Comparison of ENCODE assay signal across 7 mouse cellular contexts in genomic region chr9:75050003-75050402, GRCm38 (mm10). TPM values are rescaled to one million over a fixed set of nuclear protein-coding genes. Genes with fewer than 3 reads are reported as not detected.
DNase-seq lines count a peak whose midpoint lies in the region; ATAC-seq and TF ChIP-seq lines count a peak whose summit lies in the region.

No protein-coding gene starts in this region.

- no peaks in the 10 kb centered on the region for H3K9me3 ChIP-seq in embryonic facial prominence, embryonic 13.5 days

- peak; percentile 47 for DNase-seq in ES-CJ7 (ENCODE audit: low read depth, low spot score)
- DNase-seq in adrenal gland, postnatal 25 days, result peak; percentile 37
- peak; percentile 76 to 82 for DNase-seq in heart, postnatal 10 days
- peak; percentile 77 to 82 for DNase-seq in layer of hippocampus, adult 2 months (ENCODE audit: low spot score in 2 of 2)
- DNase-seq in lung, postnatal 10 days, result peak; percentile 80
- DNase-seq in retina, embryonic 14.5 days (ENCODE audit: low spot score), result peak; percentile 88

- no peaks in the 10 kb centered on the region for H3K4me1 ChIP-seq in embryonic facial prominence, embryonic 13.5 days

- WGBS in embryonic facial prominence, embryonic 13.5 days, result 32% methylated on average over 3 of the region's 3 CpGs

- H3K27me3 ChIP-seq in embryonic facial prominence, embryonic 13.5 days, result no peaks in the 10 kb centered on the region

- H3K9ac ChIP-seq in embryonic facial prominence, embryonic 13.5 days, result no peak overlapping the region

- peak; percentile 43; the same call in 1 of the 2 replicates for ATAC-seq in embryonic facial prominence, embryonic 13.5 days (ENCODE audit: insufficient number of reproducible peaks, insufficient read depth, low FRiP score, low TSS enrichment, low read depth)

- H3K4me3 ChIP-seq in embryonic facial prominence, embryonic 13.5 days, result no peak overlapping the region
- H3K4me3 ChIP-seq in layer of hippocampus, adult 2 months, result peak overlapping the region; percentile 26

- peak; percentile 97 for TF ChIP-seq CTCF in layer of hippocampus, adult 2 months (conservative IDR thresholded peaks at IDR 0.05)

- no peak overlapping the region for H3K27ac ChIP-seq in embryonic facial prominence, embryonic 13.5 days
- H3K27ac ChIP-seq in layer of hippocampus, adult 2 months, result peak overlapping the region; percentile 79

- no peak overlapping the region for H3K4me2 ChIP-seq in embryonic facial prominence, embryonic 13.5 days

- intact Hi-C loops in heart, postnatal 10 days (cut with DNase I), result loop anchor here (2.0 to 5.0 kb wide), 3 partner anchors 147 to 232 kb away; no protein-coding TSS in a partner anchor

- H3K36me3 ChIP-seq in embryonic facial prominence, embryonic 13.5 days, result peaks cover 19% of the 10 kb centered on the region

RNA-seq across cellular contexts. Expression of gene Arpp19, which starts 12.6 kb away (rescaled TPM):
- 303 and 351 TPM in 2 replicates for total RNA-seq in adrenal gland, postnatal 25 days (2021)
- 313 and 324 TPM in 2 replicates for polyA plus RNA-seq in embryonic facial prominence, embryonic 13.5 days (2015; fragmentation: Nextera tagmentation; extraction: Ambion mirVana)
- total RNA-seq in heart, postnatal 10 days (2021), result 100 to 1,000 TPM; 157 to 163 TPM
- total RNA-seq in layer of hippocampus, adult 2 months (2021), result 100 to 1,000 TPM; 163 to 170 TPM

RNA-seq across cellular contexts. Expression of gene Myo5a, which starts 20.8 kb away (rescaled TPM):
- total RNA-seq in adrenal gland, postnatal 25 days (2021), result 43.7 and 59.3 TPM in 2 replicates
- 20.1 and 21.3 TPM in 2 replicates for polyA plus RNA-seq in embryonic facial prominence, embryonic 13.5 days (2015; fragmentation: Nextera tagmentation; extraction: Ambion mirVana)
- 10 to 100 TPM; 18.1 to 18.4 TPM for total RNA-seq in heart, postnatal 10 days (2021)
- 100 to 1,000 TPM; 201 to 210 TPM for total RNA-seq in layer of hippocampus, adult 2 months (2021)

Comparison
In these comparisons a context has a peak if more than half of its experiments do, and no peak if none do; other contexts are left out.
1. DNase-seq: peak in every context shown above with its lines; median percentile 88 in retina, embryonic 14.5 days; 80 in lung, postnatal 10 days; 80 in layer of hippocampus, adult 2 months; 79 in heart, postnatal 10 days; 47 in ES-CJ7; 37 in adrenal gland, postnatal 25 days.